In genomic region chrX:143313166-143313565, GRCm38 (mm10) we compare ENCODE assay signal across 19 mouse cellular contexts.
DNase-seq lines count a peak whose midpoint lies in the region; TF ChIP-seq lines count a peak whose summit lies in the region.
"Had no signal": no experiment of that assay in that cellular context is flagged by ENCODE, and none has a peak within 500 bp of the region (broad histone marks: within the 10 kb centered on the region; RNA-seq: fewer than 3 reads in every experiment).

No protein-coding gene starts in this region.

- H3K4me3 ChIP-seq in myocyte = no peak overlapping the region
- H3K4me3 ChIP-seq: embryonic facial prominence, embryonic 10.5 days; embryonic facial prominence, embryonic 12.5 days; forebrain, embryonic 13.5 days; forebrain, embryonic 15.5 days had no signal

- H3ac ChIP-seq in myocyte (ENCODE audit: control insufficient read depth, insufficient read length) = no peak overlapping the region

- H3K36me3 ChIP-seq in myocyte (ENCODE audit: control insufficient read depth, insufficient read depth) = no peaks in the 10 kb centered on the region
- H3K36me3 ChIP-seq: embryonic facial prominence, embryonic 10.5 days; embryonic facial prominence, embryonic 12.5 days; forebrain, embryonic 15.5 days had no signal

- H3K4me2 ChIP-seq in myocyte (ENCODE audit: low read depth) = peak overlapping the region; percentile 10
- H3K4me2 ChIP-seq: embryonic facial prominence, embryonic 12.5 days; forebrain, embryonic 13.5 days; forebrain, embryonic 15.5 days had no signal

- no peaks in the 10 kb centered on the region for H3K79me2 ChIP-seq in myocyte (ENCODE audit: control insufficient read depth, insufficient read depth)

- DNase-seq in 3T3-L1 (ENCODE audit: low read depth, low spot score) (peak; percentile 43), NIH3T3 (ENCODE audit: low read depth) (peak; percentile 55)
- no peak for DNase-seq in ovary, adult 18-20 months (ENCODE audit: low spot score)
- no peak for DNase-seq in heart, postnatal 25 days (ENCODE audit: low spot score)
- DNase-seq in adrenal gland, adult 2 months = no peak
- DNase-seq: adrenal gland, adult 8-10 months; adrenal gland, postnatal 14 days; adrenal gland, postnatal 36 days; cerebellum, adult 11-12 months; cerebellum, adult 2 months; cerebellum, adult 9-10 months; cerebellum, postnatal 10 days; cerebellum, postnatal 25 days; forebrain, postnatal 0 days had no signal

- H3K27me3 ChIP-seq in myocyte (ENCODE audit: control insufficient read depth, insufficient read depth, insufficient read length) = no peaks in the 10 kb centered on the region
- H3K27me3 ChIP-seq: embryonic facial prominence, embryonic 12.5 days; forebrain, embryonic 13.5 days; forebrain, embryonic 15.5 days had no signal

- no peak for TF ChIP-seq POLR2A in myocyte (IDR thresholded peaks at IDR 0.05; ENCODE audit: insufficient read length, low read depth)

- intact Hi-C loops in heart, postnatal 25 days (cut with DNase I) = no loop called here

TF ChIP-seq in myocyte, 11 proteins besides CTCF, POLR2A, EP300 and RAD21:
- TF ChIP-seq E2F4 (IDR thresholded peaks at IDR 0.05; ENCODE audit: insufficient read depth) (no peak), SRF (IDR thresholded peaks at IDR 0.05; ENCODE audit: control insufficient read depth, insufficient read length, low read depth) (no peak)

Comparison
In these comparisons a context has a peak if more than half of its experiments do, and no peak if none do; other contexts are left out.
1. DNase-seq: peak in 3T3-L1 (single experiment) and NIH3T3 (single experiment); none in ovary, adult 18-20 months (single experiment), heart, postnatal 25 days (single experiment) and adrenal gland, adult 2 months (single experiment).